Mouse (Mus musculus) spleen, adult 12 weeks (tissue): ENCODE results near the gene Myo16.

Experiments
- DNase-seq: peaks from one replicate; pipeline ENCODE4 v3.0.0; 2022; ENCODE audit warnings: low spot score

Gene Myo16

GRCm38 (mm10) chr8:10304721-10305120 is 151.0 kb downstream of the Myo16 start:
- DNase-seq, result no peak

GRCm38 (mm10) chr8:10307345-10307744 is 153.6 kb downstream of the Myo16 start:
- no peak for DNase-seq

GRCm38 (mm10) chr8:10307770-10308476 is 154.2 kb downstream of the Myo16 start:
- DNase-seq, result no peak

GRCm38 (mm10) chr8:10310470-10310869 is 156.8 kb downstream of the Myo16 start:
- DNase-seq, result no peak

- DNase-seq, result no peak
Measured at GRCm38 (mm10) chr8:10312316-10312715, 158.6 kb downstream of the Myo16 start.

- DNase-seq, result no peak
Measured at GRCm38 (mm10) chr8:10316201-10316600, 162.5 kb downstream of the Myo16 start.

- DNase-seq, result no peak
Measured at GRCm38 (mm10) chr8:10318103-10318502, 164.4 kb downstream of the Myo16 start.

- no peak for DNase-seq
Measured at GRCm38 (mm10) chr8:10350451-10350850, 196.7 kb downstream of the Myo16 start.

- no peak for DNase-seq
Measured at GRCm38 (mm10) chr8:10358711-10359110, 205.0 kb downstream of the Myo16 start.

GRCm38 (mm10) chr8:10362949-10363348 is 209.2 kb downstream of the Myo16 start:
- DNase-seq, result no peak

GRCm38 (mm10) chr8:10363654-10364406 is 210.1 kb downstream of the Myo16 start:
- DNase-seq, result no peak

- DNase-seq, result no peak
Measured at GRCm38 (mm10) chr8:10366141-10366540, 212.4 kb downstream of the Myo16 start.

- no peak for DNase-seq
Measured at GRCm38 (mm10) chr8:10372571-10372970, 218.9 kb downstream of the Myo16 start.

GRCm38 (mm10) chr8:10387143-10387542 is 233.4 kb downstream of the Myo16 start:
- DNase-seq, result no peak

- no peak for DNase-seq
Measured at GRCm38 (mm10) chr8:10391096-10391683, 237.5 kb downstream of the Myo16 start.

GRCm38 (mm10) chr8:10391913-10392312 is 238.2 kb downstream of the Myo16 start:
- DNase-seq, result no peak

GRCm38 (mm10) chr8:10394506-10394905 is 240.8 kb downstream of the Myo16 start:
- DNase-seq, result no peak

GRCm38 (mm10) chr8:10395146-10395545 is 241.4 kb downstream of the Myo16 start:
- no peak for DNase-seq

- no peak for DNase-seq
Measured at GRCm38 (mm10) chr8:10402606-10403005, 248.9 kb downstream of the Myo16 start.

GRCm38 (mm10) chr8:10405469-10405868 is 251.8 kb downstream of the Myo16 start:
- DNase-seq, result no peak

- no peak for DNase-seq
Measured at GRCm38 (mm10) chr8:10409043-10409442, 255.3 kb downstream of the Myo16 start.

- no peak for DNase-seq
Measured at GRCm38 (mm10) chr8:10411511-10411910, 257.8 kb downstream of the Myo16 start.

GRCm38 (mm10) chr8:10413881-10414280 is 260.2 kb downstream of the Myo16 start:
- DNase-seq, result no peak
